Mouse (Mus musculus) spleen, adult 2 months (tissue): ENCODE measurements around the gene Tex46. TPM values are rescaled to one million over a fixed set of nuclear protein-coding genes. Genes with fewer than 3 reads are reported as not detected.

Experiments
- DNase-seq, 2 experiments: peaks; one replicate each; pipeline versions ENCODE4 v3.0.0 to v3.0.0-alpha.2; 2012 to 2021; ENCODE audit warnings: low spot score in 2 of 2, low read depth in 1 of 2
- H3K27ac ChIP-seq: fragments of 200-500 bp; 2 replicates; pipeline ENCODE4 v1.5.1; 2012; ENCODE audit warnings: low read length, inconsistent platforms; ENCODE audit not compliant: insufficient read depth
- H3K27me3 ChIP-seq: fragments of 200-500 bp; 2 replicates; pipeline ENCODE4 v1.6.1; 2012; ENCODE audit warnings: mild to moderate bottlenecking, moderate library complexity, low read length, inconsistent platforms; ENCODE audit not compliant: control insufficient read depth, insufficient read depth
- H3K36me3 ChIP-seq: fragments of 200-500 bp; 2 replicates; pipeline ENCODE4 v1.6.1; 2012; ENCODE audit warnings: mild to moderate bottlenecking, low read length, inconsistent platforms; ENCODE audit not compliant: control insufficient read depth, insufficient read depth
- H3K4me1 ChIP-seq: fragments of 200-500 bp; 2 replicates; pipeline ENCODE4 v1.6.1; 2011; ENCODE audit warnings: inconsistent platforms; ENCODE audit not compliant: control insufficient read depth, insufficient read depth, insufficient read length
- H3K4me3 ChIP-seq: fragments of 200-500 bp; 2 replicates; pipeline ENCODE4 v1.5.1; 2011; ENCODE audit warnings: mild to moderate bottlenecking, inconsistent platforms; ENCODE audit not compliant: insufficient read depth, insufficient read length; ENCODE audit errors: extremely low read depth
- CTCF ChIP-seq: fragments of 200-500 bp; IDR thresholded peaks from 2 replicates; pipeline ENCODE4 v1.5.1; 2011; ENCODE audit warnings: mild to moderate bottlenecking, inconsistent platforms; ENCODE audit not compliant: insufficient read depth, insufficient read length, insufficient replicate concordance; ENCODE audit errors: extremely low read depth
- POLR2A ChIP-seq: fragments of 200-500 bp; IDR thresholded peaks from 2 replicates; pipeline ENCODE4 v1.6.1; 2011; ENCODE audit warnings: low read depth, low read length, inconsistent platforms
- WGBS: fragments of 180-500 bp; shearing (Covaris S2); methylation state at CpG from one replicate; pipeline ENCODE4 v1.1.7; 2018; 5-methylcytosine and 5-hydroxymethylcytosine counted together
- polyA plus RNA-seq: library from polyadenylated mRNA; depleted of rRNA; stranded (reverse); fragments of >200 nt; gene quantifications from 2 replicates; pipeline ENCODE4 v1.2.3, GENCODE M21; 2012

Tex46 gene
- polyA plus RNA-seq, 1 experiment = not detected

GRCm38 (mm10) chr4:136592111-136592510, 18.1 kb upstream of the Tex46 start:
- WGBS = 68% methylated on average over 4 of the region's 4 CpGs
- Histone ChIP-seq H3K27ac (no peak overlapping the region), H3K4me3 (no peak overlapping the region), H3K27me3 (no peaks in the 10 kb centered on the region), H3K4me1 (no peaks in the 10 kb centered on the region), H3K36me3 (peaks cover 4% of the 10 kb centered on the region)
- TF ChIP-seq CTCF (no peak), POLR2A (no peak)
- no peak for DNase-seq

GRCm38 (mm10) chr4:136594006-136594405, 16.2 kb upstream of the Tex46 start:
- Histone ChIP-seq H3K27me3 (no peaks in the 10 kb centered on the region), H3K36me3 (peaks cover 4% of the 10 kb centered on the region), H3K27ac (no peak overlapping the region), H3K4me3 (no peak overlapping the region), H3K4me1 (no peaks in the 10 kb centered on the region)
- TF ChIP-seq CTCF = no peak
- DNase-seq = no peak
- WGBS = 97% methylated on average over 2 of the region's 2 CpGs

GRCm38 (mm10) chr4:136595221-136595620, 15.0 kb upstream of the Tex46 start:
- Histone ChIP-seq H3K4me1 (no peaks in the 10 kb centered on the region), H3K36me3 (peaks cover 2% of the 10 kb centered on the region), H3K4me3 (no peak overlapping the region), H3K27me3 (no peaks in the 10 kb centered on the region), H3K27ac (no peak overlapping the region)
- TF ChIP-seq CTCF = no peak
- TF ChIP-seq POLR2A = no peak
- no peak for DNase-seq
- WGBS = 65% methylated on average over 6 of the region's 6 CpGs

GRCm38 (mm10) chr4:136598268-136598876, 11.9 kb upstream of the Tex46 start:
- H3K27ac ChIP-seq = no peak overlapping the region
- H3K27me3 ChIP-seq = no peaks in the 10 kb centered on the region
- no peak for DNase-seq
- WGBS = 78% methylated on average over 7 of the region's 7 CpGs
- no peaks in the 10 kb centered on the region for H3K36me3 ChIP-seq
- no peak overlapping the region for H3K4me3 ChIP-seq
- H3K4me1 ChIP-seq = peaks cover 2% of the 10 kb centered on the region; the same call in 1 of the 2 replicates
- TF ChIP-seq CTCF = no peak
- TF ChIP-seq POLR2A = no peak

GRCm38 (mm10) chr4:136599869-136600268, 10.4 kb upstream of the Tex46 start:
- Histone ChIP-seq H3K4me3 (no peak overlapping the region), H3K27ac (no peak overlapping the region), H3K27me3 (no peaks in the 10 kb centered on the region), H3K4me1 (peaks cover 2% of the 10 kb centered on the region; the same call in 1 of the 2 replicates), H3K36me3 (no peaks in the 10 kb centered on the region)
- TF ChIP-seq POLR2A (no peak), CTCF (no peak)
- 98% methylated on average over 3 of the region's 3 CpGs for WGBS
- DNase-seq = no peak

- no peaks in the 10 kb centered on the region for H3K36me3 ChIP-seq
- TF ChIP-seq CTCF = no peak
- no peak for TF ChIP-seq POLR2A
- H3K27ac ChIP-seq = no peak overlapping the region
- WGBS = 88% methylated on average over 2 of the region's 2 CpGs
- no peaks in the 10 kb centered on the region for H3K27me3 ChIP-seq
- no peak overlapping the region for H3K4me3 ChIP-seq
- DNase-seq = no peak
- peaks cover 2% of the 10 kb centered on the region; the same call in 1 of the 2 replicates for H3K4me1 ChIP-seq
Measured at GRCm38 (mm10) chr4:136600536-136600935, 9.7 kb upstream of the Tex46 start.

- Histone ChIP-seq H3K36me3 (no peaks in the 10 kb centered on the region), H3K4me3 (peak overlapping the region; percentile 73), H3K27ac (no peak overlapping the region), H3K27me3 (no peaks in the 10 kb centered on the region), H3K4me1 (peaks cover 2% of the 10 kb centered on the region; the same call in 1 of the 2 replicates)
- TF ChIP-seq POLR2A (no peak), CTCF (no peak)
- WGBS = 2% methylated on average over 13 of the region's 13 CpGs
- DNase-seq = no peak
Measured at GRCm38 (mm10) chr4:136601476-136601875, 8.8 kb upstream of the Tex46 start.
